Mouse (Mus musculus) hematopoietic stem cell, adult 5-6 weeks (primary cell): ENCODE measurements around the gene Map4. TPM values are rescaled to one million over a fixed set of nuclear protein-coding genes. Genes with fewer than 3 reads are reported as not detected.

Experiments used
- ATAC-seq, 2 experiments: fragments of 125-278 bp in 1 of 2; replicated peaks in 1 of 2; 2 replicates each; pipeline ENCODE4 v1.8.0; 2016 to 2017; ENCODE audit warnings: inconsistent platforms in 2 of 2, mild to moderate bottlenecking in 2 of 2, moderate number of reproducible peaks in 2 of 2, low read depth in 1 of 2, moderate TSS enrichment in 1 of 2; ENCODE audit not compliant: low FRiP score in 2 of 2, poor library complexity in 2 of 2, severe bottlenecking in 2 of 2, insufficient read depth in 1 of 2, low TSS enrichment in 1 of 2
- total RNA-seq: library from RNA; stranded (forward); fragments of 172-1452, 232-1000 nt; gene quantifications from 2 replicates; pipeline ENCODE4 v1.2.3, GENCODE M21; 2017

The Map4 gene
- total RNA-seq, 1 experiment from 2014 or later = 21.2 TPM

- ATAC-seq = no peak
Observed at GRCm38 (mm10) chr9:109909926-109910325, 21.3 kb upstream of the Map4 start.

- ATAC-seq = no peak
Observed at GRCm38 (mm10) chr9:109911779-109912178, 19.5 kb upstream of the Map4 start.

GRCm38 (mm10) chr9:109914269-109914926 is 16.9 kb upstream of the Map4 start:
- ATAC-seq = peak; percentile 91 to 97

GRCm38 (mm10) chr9:109917931-109918330 is 13.3 kb upstream of the Map4 start:
- ATAC-seq = no peak

- no peak for ATAC-seq
Observed at GRCm38 (mm10) chr9:109929131-109929530, 2.1 kb upstream of the Map4 start.

- no peak for ATAC-seq
Observed at GRCm38 (mm10) chr9:109930063-109930462, 1.2 kb upstream of the Map4 start.

GRCm38 (mm10) chr9:109930752-109931151 is 508 bp upstream of the Map4 start:
- ATAC-seq = no peak

- peak in 1 of 2 experiments; percentile 15; a peak in 1 of 4 replicates for ATAC-seq
Observed at GRCm38 (mm10) chr9:109932361-109932755, 1.1 kb downstream of the Map4 start.

- no peak for ATAC-seq
Observed at GRCm38 (mm10) chr9:109932756-109933375, 1.6 kb downstream of the Map4 start.

GRCm38 (mm10) chr9:109939401-109939800 is 8.1 kb downstream of the Map4 start:
- no peak for ATAC-seq

- no peak for ATAC-seq
Observed at GRCm38 (mm10) chr9:109942796-109943195, 11.5 kb downstream of the Map4 start.

- ATAC-seq = no peak
Observed at GRCm38 (mm10) chr9:109944712-109945111, 13.5 kb downstream of the Map4 start.

- ATAC-seq = no peak
Observed at GRCm38 (mm10) chr9:109948546-109948945, 17.3 kb downstream of the Map4 start.

GRCm38 (mm10) chr9:109949801-109950200 is 18.5 kb downstream of the Map4 start:
- ATAC-seq = no peak

- no peak for ATAC-seq
Observed at GRCm38 (mm10) chr9:109953538-109953937, 22.3 kb downstream of the Map4 start.

GRCm38 (mm10) chr9:109954631-109955030 is 23.4 kb downstream of the Map4 start:
- ATAC-seq = no peak

GRCm38 (mm10) chr9:109959456-109960150 is 28.3 kb downstream of the Map4 start:
- ATAC-seq = no peak

GRCm38 (mm10) chr9:109960593-109960992 is 29.3 kb downstream of the Map4 start:
- ATAC-seq = no peak
